Mouse (Mus musculus): ENCODE results near the gene Kmt2d.
"Not testable (repeated sequence)": the region's sequence is repeated elsewhere in the genome, so short reads cannot be mapped to it uniquely, and the experiment has no call there.

The Kmt2d gene

GRCm38 (mm10) chr15:98832161-98833058, 38.6 kb downstream of the Kmt2d start:
- DNase-seq (ENCODE audit: low read depth, low spot score), result no peak

- DNase-seq (ENCODE audit: low read depth, low spot score), result no peak
These were observed 39.3 kb downstream of the Kmt2d start for GRCm38 (mm10) chr15:98831684-98832035.

GRCm38 (mm10) chr15:98830736-98831683, 40.0 kb downstream of the Kmt2d start, which contains the start of gene Prkag1:
Gene Prkag1, minus strand, starts transcription at chr15:98831521.
- peak; percentile 81 for DNase-seq (ENCODE audit: low read depth, low spot score)

DNA sequence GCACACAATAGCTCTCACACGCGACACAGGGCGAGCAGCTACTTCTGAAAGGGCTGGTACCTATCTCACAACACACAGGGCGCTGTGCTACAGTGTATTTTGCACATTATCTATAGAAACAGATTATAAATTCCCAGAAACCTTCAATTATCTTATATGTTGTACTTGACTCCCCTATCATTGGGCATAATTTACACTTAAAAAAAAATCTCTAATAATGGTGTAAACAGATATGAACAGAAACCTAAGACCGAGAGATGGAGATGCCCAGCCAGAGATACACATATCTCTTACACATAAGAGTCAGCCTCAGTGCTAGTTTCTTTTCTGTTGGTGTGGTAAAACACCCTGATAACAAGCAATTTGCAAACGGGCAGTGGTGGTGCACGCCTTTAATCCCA, 43.4 kb downstream of the Kmt2d start:
- DNase-seq (ENCODE audit: low read depth, low spot score), result peak; percentile 48

DNA sequence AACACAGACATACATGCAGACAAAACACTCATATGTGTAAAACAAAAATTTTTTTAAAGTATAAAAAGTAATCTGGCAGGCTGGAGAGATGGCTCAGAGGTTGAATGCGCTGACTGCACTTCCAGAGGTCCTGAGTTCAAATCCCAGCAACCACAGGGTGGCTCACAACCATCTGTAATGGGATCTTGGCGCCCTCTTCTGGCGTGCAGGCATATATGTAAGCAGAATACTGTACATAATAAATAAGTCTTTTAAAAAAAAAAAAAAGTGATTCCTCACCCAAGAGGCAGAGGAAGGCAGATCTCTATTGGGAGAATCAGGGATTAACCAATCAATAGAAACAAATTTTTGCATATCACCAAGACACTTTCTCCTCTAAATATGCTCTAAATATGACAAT, 47.6 kb downstream of the Kmt2d start:
- DNase-seq (ENCODE audit: low read depth, low spot score), result no peak

- DNase-seq (ENCODE audit: low read depth, low spot score), result no peak
These were observed 48.9 kb downstream of the Kmt2d start for GRCm38 (mm10) chr15:98822147-98822546.

- no peak for DNase-seq (ENCODE audit: low read depth, low spot score)
These were observed 49.6 kb downstream of the Kmt2d start for GRCm38 (mm10) chr15:98821403-98821802.

GRCm38 (mm10) chr15:98820937-98821336, 50.1 kb downstream of the Kmt2d start:
- DNase-seq (ENCODE audit: low read depth, low spot score), result no peak

- no peak for DNase-seq (ENCODE audit: low read depth, low spot score)
These were observed 52.8 kb downstream of the Kmt2d start for GRCm38 (mm10) chr15:98818171-98818570.

- no peak for DNase-seq (ENCODE audit: low read depth, low spot score)
These were observed 58.1 kb downstream of the Kmt2d start for GRCm38 (mm10) chr15:98812741-98813424.

- not testable (repeated sequence) for DNase-seq (ENCODE audit: low read depth, low spot score)
These were observed 60.8 kb downstream of the Kmt2d start for GRCm38 (mm10) chr15:98810212-98810611.

DNA sequence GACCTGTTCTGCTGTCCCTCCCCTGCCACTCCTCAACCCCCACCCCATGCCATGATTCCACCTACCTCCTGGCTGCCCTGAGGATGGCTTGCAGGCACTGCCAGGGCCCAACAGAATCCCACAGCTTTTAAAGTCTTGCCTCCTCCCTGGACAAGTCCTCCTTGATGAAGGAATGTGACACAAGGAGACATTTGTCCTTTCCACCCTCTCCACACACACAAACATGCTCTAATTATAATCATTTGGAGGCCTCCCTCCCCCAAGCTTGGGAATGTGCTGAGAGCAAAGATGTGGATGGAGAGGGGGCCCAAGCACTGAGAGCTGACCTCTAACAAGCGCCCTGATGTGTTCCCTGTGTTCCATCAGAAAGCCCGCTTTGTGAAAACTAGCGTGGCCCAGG, 61.6 kb downstream of the Kmt2d start, which contains the start of gene Ddn:
Gene Ddn (minus strand): TSS at position 101 of the 400 bp plus-strand sequence.
- no peak for DNase-seq (ENCODE audit: low read depth, low spot score)

- DNase-seq (ENCODE audit: low read depth, low spot score), result no peak
These were observed 62.3 kb downstream of the Kmt2d start for GRCm38 (mm10) chr15:98808651-98809134.

DNA sequence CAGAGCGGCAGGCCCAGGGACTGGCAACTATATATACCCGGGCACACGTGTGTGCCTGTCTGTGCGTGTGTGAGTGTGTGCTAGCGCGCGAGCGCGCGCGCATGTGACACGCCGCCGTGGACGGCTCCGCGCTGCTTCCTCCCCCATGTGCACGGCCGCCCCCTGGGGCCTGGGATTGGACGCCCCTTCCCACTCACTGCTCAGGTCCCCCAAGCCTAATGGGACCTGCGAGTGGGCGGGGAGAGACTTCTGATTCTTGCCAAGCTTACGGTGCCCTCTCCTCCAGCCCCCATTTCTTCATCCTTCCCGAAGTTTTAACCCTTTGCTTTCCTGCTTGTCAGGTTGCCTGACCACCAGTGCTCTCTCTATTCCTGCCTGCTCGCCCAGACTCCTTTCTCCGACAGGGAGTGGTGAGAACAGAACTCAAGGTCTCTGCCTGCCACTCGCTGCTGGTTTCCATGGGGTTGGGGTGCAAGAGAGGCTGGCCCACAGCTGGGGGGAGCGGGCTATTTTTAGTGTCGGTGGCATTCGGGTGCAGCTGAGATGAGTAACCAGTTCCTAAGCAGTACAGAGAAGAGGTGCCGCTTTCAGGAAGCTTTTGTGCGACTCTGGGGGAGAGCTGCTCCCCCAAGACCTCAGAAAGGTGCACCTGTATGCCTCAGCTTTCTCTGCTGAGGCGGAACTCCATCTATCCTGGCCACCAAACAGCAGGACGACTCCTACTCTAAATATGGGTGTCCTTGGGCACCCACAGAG, 62.9 kb downstream of the Kmt2d start:
- no peak for DNase-seq (ENCODE audit: low read depth, low spot score)

GRCm38 (mm10) chr15:98806809-98807770, 63.9 kb downstream of the Kmt2d start:
- DNase-seq (ENCODE audit: low read depth, low spot score), result no peak

DNA sequence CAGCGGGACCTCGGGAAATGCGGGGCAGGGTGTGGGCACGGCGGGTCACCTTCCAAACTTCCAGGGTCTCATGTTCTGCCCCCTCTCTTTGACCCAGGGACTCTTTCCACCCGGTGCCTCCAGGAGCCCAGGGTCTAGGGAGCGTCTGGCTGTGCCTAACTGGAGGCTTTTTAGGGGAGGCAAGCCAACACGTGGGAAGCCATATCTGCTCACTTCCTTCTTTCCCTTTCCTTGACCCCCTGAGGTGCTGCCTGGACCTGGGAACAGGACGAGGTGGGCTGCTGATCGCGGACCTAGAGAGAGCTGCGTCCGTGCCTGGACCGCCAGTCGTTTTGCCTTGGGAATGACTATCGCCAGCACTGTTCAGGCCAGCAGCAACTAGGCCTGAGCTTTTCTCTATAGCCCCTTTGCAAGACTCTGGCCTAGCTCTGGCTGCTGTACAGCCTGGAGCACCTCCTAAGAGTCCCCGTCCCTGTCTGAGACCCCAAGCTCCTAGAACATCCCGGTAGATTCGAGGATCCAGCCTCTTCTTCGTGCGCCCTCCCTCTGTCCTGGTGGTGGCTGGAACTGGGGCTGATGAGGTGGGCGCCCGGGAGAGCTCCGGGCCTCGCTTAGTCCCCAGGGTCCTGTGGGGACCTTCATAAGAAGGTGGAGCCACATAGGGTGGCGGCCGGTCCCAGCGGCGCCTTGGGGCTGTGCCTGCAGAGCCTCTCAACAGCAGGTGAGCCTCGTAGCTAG, 64.8 kb downstream of the Kmt2d start:
- no peak for DNase-seq (ENCODE audit: low read depth, low spot score)

DNA sequence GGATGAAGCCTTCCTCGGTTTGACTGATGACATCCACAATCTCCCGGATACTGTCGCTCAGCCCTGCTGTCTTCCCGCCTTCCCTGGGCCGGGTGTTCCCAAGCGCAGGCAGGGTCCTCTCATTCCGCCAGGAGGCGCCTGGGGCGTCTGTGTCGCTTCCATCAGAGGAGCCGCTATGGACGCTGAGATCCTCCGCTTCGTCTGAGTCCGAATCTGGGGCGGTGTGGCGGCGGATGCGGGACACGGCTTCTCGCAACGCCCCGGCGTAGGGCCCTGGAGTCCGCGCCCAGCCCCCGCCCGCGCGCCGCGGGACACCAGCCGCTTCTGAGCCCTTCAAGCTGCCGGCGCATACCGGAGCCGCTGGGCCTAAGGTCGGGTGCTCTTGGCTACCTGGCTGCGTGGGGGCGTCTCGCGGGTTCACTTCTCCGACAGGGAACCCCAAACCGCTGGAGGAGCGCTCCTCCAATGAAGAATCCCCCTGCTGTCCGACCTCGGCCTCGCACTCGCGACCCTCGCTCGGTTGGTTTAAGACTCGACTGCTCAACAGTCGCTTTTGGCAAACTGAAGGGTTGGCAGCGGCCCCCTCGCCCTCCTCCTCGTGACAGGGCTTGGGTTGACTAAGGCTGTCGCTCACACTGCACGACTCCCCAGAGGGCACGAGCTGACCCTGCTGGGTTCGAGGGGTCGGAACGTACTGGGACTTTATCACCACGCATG, 65.5 kb downstream of the Kmt2d start:
- no peak for DNase-seq (ENCODE audit: low read depth, low spot score)

DNA sequence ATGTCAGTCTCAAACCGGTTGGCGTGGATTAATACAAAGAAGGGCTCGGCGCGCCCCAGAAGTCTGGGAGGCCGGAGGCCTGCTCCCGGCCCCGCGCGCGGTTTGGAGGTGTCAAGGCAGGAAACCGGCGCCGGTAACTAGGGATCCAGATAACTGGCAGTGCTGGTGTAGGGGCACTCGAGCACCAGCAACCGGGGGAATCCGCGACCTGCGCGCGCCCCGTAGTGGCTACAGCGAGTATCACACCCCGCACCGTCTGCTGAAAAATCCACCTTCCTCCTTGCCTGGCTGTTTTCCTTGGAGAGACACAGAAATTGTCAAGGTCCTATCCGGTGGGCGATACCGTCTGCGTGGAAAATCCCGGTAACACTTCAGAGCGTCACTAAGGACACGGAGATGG, 67.0 kb downstream of the Kmt2d start:
- DNase-seq (ENCODE audit: low read depth, low spot score), result peak; percentile 24

All from c-Kit-negative CD71-positive TER-119-positive erythroid progenitor cells, embryonic 14.5 days (primary cell).